Mouse (Mus musculus): ENCODE data around the gene Prkcq. TPM values are rescaled to one million over a fixed set of nuclear protein-coding genes. Genes with fewer than 3 reads are reported as not detected.
"Not testable (repeated sequence)": the region's sequence is repeated elsewhere in the genome, so short reads cannot be mapped to it uniquely, and the experiment has no call there.

The Prkcq gene
- total RNA-seq, 2 experiments from 2014 or later: 6.8 to 7.5 TPM

DNA sequence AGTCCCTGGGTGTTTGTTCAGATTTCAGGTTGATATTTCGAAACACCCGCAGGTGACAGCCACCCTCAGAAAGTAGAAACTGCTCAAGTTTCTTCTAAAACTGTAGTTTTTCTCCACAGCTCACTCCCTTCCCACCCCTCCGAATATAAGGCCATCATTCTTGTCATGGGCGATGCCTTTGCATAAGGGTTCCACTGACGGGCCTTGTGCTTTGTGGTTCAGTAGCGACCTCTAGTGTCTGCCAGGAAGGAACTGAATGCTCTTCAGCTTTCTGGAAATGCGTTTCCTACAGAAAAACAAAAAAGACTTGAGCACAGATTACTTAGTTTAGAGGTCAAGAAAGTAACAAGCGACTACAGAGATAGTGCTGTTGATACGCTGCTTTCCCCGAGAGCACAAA, 148.3 kb downstream of the Prkcq start:
- DNase-seq (ENCODE audit: extremely low spot score in 1 of 2, low spot score in 2 of 2): peak; percentile 19 to 25
- intact Hi-C loops (cut with DNase I): loop anchor here (1.0 to 10.0 kb wide), 2 partner anchors 207 to 955 kb away; no protein-coding TSS in a partner anchor

DNA sequence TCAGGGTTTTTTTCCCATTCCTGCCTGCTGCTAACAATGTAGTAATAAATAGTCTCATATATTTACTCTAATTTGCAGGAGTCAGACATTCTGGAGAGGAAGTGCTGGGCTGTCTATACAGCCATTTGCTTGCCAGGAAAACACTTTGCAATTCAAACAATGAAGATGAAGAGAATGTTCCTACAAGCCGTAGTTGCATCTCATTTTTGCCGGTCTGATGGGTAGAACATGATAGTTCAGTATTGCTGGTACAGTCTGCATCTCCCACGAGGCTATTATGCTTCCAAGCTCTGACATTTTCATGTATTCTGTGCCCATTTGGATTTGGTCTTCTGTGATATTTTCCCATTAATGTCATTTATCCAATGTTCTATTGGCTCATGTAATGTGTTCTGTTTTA, 150.5 kb downstream of the Prkcq start:
- H3K27ac ChIP-seq: no peak overlapping the region
- DNase-seq (ENCODE audit: extremely low spot score in 1 of 2, low spot score in 2 of 2): no peak
- H3K4me3 ChIP-seq: no peak overlapping the region
- intact Hi-C loops (cut with DNase I): loop anchor here (10.0 kb wide), 1 partner anchor 958 kb away; no protein-coding TSS in a partner anchor
- TF ChIP-seq CTCF (IDR thresholded peaks at IDR 0.05): no peak

More for the DNA sequence above, 148.3 kb downstream of the Prkcq start:
- no peak overlapping the region for H3K27ac ChIP-seq
- no peak overlapping the region for H3K4me3 ChIP-seq
- peak; percentile 83 for TF ChIP-seq CTCF (IDR thresholded peaks at IDR 0.05)

DNA sequence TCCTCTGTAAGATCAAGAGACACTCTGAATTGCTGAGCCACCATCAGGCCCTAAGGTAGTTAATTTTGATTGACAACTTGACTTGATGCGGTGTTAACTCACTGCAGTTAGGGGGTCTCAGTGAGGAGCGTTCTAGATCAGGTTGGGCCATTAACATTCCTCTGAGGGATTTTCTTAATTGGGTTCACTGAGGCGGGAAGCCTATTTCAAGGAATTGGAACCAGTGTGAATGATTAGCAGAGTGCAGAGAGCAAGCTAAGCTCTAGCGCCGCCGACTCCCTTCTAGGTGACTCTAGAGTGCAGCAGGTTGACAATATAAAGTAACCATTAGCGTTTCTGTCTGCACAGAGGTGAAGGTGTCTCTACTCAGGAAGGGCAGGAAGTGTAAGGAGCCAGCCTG, 155.4 kb downstream of the Prkcq start:
- intact Hi-C loops (cut with DNase I): loop anchor here (10.0 kb wide), 1 partner anchor 962 kb away; no protein-coding TSS in a partner anchor
- TF ChIP-seq CTCF (IDR thresholded peaks at IDR 0.05): no peak
- H3K27ac ChIP-seq: no peak overlapping the region
- DNase-seq (ENCODE audit: extremely low spot score in 1 of 2, low spot score in 2 of 2): no peak
- H3K4me3 ChIP-seq: no peak overlapping the region

DNA sequence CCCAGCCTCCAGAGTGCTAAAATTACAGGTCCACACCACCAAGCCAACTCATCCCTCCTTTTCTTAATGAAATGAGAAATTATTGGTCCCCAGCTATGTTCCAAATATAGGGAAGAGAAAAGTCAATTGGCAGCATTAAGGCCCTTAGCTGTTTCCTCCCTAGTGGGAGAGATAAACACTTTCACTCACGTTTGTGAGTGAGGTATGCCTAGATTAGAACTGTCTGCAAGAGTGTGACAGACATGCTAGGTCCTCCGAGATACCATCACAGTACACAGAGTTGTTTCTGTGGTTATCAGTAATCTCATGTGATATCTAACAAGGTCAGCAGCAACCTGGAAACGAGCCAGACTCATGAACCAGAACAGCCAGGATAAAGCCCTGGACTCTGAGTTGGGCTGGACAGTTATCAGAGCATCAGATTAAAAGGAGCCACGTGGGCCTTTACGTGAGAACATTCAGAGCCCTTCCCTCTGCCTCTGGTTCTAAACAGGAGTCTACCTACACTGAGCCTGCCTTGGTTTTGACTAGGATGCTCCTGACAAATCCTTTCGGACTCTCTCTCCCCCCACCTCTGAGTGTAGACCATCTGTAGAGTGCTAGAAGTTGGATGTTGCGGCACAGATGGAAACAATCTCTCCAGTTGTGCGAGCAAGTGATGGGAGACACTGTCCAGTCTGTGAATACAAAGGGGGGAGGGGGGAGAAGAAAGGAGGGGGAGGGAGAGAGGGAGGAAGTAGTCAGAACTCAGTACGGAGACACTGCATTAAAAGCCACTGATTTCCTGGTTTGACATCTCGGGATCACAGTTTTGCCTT, 157.7 kb downstream of the Prkcq start:
- intact Hi-C loops (cut with DNase I): loop anchor here (10.0 kb wide), 2 partner anchors 355 to 965 kb away; no protein-coding TSS in a partner anchor
- Histone ChIP-seq H3K4me3 (no peak overlapping the region), H3K27ac (no peak overlapping the region)
- DNase-seq (ENCODE audit: extremely low spot score in 1 of 2, low spot score in 2 of 2): no peak
- no peak for TF ChIP-seq CTCF (IDR thresholded peaks at IDR 0.05)

DNA sequence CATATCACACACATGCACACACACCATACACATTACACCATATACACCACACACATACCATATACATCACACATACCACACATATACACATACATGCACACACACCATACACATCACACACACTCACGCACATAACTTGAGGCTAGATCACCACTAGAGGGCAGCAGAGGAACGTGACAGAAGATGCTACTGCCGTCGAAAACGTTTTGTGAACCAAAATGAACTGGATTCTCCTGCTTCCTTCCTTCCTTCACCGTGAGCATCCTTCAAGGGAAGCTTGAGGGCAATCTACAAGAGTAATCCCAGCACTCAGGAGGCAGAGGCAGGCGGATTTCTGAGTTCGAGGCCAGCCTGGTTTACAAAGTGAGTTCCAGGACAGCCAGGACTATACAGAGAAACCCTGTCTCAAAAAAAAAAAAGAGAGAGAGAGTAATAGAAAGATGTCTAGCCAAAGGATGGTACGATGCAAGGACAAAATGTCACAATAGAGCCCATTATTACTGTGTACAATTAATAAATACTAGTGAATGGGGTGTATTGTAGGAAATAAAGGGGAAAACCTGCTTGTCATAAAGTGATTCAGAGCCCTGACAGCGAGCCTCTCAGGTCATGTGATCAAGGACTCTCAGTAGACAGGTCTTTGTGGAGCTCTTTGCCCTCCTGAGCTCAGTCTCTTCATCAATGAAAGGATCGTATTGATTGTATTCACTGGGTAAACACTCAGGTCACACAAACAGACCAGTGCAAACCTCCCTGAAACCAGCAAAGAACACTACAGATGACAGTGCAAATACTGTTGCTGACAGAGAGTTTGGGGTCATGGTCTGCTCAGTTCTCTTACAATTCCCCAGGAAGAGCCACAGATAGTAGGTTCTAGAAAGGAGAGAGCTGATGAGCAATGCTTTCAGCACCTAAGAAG, 159.9 kb downstream of the Prkcq start:
- intact Hi-C loops (cut with DNase I): loop anchor here (1.0 to 10.0 kb wide), 3 partner anchors 171 to 353 kb away; no protein-coding TSS in a partner anchor

DNA sequence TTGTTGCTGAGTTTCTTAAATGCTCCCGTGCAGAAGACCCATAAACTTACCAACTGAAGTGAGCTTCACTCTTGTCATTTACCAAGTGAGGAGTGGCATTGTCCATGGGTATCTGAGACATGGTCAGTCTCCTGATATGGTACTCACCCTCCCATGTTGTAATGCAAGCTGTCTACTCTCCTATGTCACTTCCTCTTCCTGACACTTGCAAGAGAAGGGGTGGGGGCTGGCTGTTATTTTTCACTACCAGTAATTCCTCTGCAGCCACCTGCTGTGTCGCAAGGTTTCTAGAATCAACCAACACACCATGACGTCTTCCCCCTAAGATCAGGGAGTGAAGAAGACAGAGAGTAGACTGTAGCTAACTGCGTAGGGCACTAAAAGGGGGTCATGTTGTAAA, 160.6 kb downstream of the Prkcq start:
- Histone ChIP-seq H3K4me3 (no peak overlapping the region), H3K27ac (no peak overlapping the region)
- no peak for DNase-seq (ENCODE audit: extremely low spot score in 1 of 2, low spot score in 2 of 2)
- intact Hi-C loops (cut with DNase I): loop anchor here (10.0 kb wide), 1 partner anchor 352 kb away; no protein-coding TSS in a partner anchor
- no peak for TF ChIP-seq CTCF (IDR thresholded peaks at IDR 0.05)

More for the DNA sequence above, 159.9 kb downstream of the Prkcq start:
- Histone ChIP-seq H3K4me3 (no peak overlapping the region), H3K27ac (no peak overlapping the region)
- peak; percentile 47 to 66 for DNase-seq (ENCODE audit: extremely low spot score in 1 of 2, low spot score in 2 of 2)
- peak; percentile 81 for TF ChIP-seq CTCF (IDR thresholded peaks at IDR 0.05)

DNA sequence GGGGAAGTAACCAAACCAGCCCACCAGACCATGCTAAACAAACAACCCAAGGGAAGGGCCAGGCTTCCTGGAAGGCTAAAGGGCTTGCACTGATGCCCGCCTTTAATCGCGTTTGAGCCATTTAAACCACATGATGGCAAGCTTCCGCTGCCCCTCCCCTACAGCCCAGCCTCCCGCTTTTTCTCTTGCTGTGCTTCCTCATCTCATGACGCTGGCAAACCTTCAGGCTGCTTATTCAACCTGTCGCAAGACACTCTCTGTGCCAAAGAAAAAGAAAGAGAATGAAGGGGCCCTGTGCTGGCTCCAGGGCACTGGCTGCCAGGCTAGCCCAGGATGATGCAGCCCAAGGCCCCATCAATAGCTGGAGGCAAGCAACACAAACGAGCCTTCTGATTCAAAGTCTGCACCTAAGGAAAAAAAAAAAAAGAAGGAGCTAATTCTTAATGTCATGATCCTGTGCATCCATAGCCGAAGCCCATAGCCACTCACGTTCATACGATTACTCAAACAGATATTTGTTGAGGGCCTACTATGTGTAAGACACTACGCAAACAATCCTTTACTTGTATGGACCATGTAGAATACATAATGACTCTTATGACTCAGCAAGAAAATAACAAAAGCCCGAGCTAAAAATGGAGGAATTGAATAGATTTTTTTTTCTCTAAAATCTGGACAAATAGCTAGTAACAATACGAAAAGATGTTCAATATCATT, 161.6 kb downstream of the Prkcq start:
- H3K4me3 ChIP-seq: no peak overlapping the region
- TF ChIP-seq CTCF (IDR thresholded peaks at IDR 0.05): no peak
- no peak for DNase-seq (ENCODE audit: extremely low spot score in 1 of 2, low spot score in 2 of 2)
- no peak overlapping the region for H3K27ac ChIP-seq
- intact Hi-C loops (cut with DNase I): loop anchor here (10.0 kb wide), 1 partner anchor 351 kb away; no protein-coding TSS in a partner anchor

DNA sequence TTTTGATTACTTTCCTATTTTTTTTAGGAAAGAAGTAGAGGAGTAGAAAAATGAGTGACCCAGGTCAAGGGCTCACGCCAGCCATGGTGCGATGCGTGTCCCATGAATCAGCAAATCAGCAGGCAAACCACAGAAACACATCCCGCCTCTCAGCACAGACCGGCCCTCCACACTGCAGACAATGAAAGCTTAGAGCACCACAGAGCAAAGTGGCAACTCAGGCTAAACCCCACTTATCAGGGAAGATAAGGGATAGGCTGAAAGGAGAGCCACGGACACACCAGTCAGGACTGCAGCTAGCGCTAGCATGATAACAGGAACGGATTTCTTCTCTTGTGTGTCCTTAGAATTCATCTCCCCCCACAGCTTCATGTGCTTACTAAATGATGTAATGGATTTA, 164.4 kb downstream of the Prkcq start:
- H3K27ac ChIP-seq: no peak overlapping the region
- H3K4me3 ChIP-seq: no peak overlapping the region
- no peak for DNase-seq (ENCODE audit: extremely low spot score in 1 of 2, low spot score in 2 of 2)
- TF ChIP-seq CTCF (IDR thresholded peaks at IDR 0.05): no peak
- intact Hi-C loops (cut with DNase I): loop anchor here (10.0 kb wide), 1 partner anchor 348 kb away; no protein-coding TSS in a partner anchor

DNA sequence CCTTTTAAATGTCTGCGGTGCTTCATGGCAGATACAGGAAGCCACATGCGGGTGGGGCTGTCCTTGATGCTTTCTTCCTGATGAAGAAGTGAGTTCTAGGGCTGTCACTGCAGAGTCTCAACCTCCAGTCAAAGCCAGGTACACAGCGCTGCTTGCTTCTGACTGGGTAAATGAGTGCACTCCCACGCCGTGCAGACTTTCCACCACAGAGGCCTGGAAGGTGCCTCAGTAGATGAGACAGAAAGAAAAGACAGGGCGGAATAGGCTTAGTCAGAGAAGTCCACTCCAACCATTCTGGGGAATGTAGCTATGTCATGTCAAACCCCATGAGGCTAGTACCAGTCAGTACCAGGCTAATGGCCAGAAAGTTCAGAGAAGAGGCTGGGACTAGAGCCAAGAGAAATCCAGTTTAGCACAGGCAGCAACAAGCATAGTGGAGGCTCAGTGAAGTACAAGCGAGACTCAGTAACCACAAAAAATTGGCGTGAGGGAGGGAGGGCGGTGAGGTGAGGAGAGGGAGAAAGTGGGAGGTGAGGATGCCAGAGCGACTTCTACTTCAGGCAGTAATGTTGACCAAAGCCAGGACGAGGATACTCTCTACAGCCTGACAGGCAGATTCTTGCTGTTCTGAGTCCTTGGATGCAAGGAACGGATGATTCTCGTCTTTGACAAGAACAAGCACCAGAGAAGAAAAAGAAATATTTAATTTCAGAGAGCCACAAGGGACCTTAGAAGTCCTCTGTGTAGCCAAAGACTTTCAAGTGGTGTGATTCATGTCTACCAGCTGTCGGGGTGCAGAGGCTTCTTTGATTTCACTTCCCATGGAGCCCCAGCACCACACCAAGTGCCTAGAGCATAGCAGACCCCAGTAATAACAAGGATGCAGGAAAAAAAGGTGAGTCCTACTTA, 167.3 kb downstream of the Prkcq start:
- no peak; the same call in none of the 2 replicates for TF ChIP-seq CTCF (IDR thresholded peaks at IDR 0.05)
- intact Hi-C loops (cut with DNase I): loop anchor here (10.0 kb wide), 1 partner anchor 346 kb away; no protein-coding TSS in a partner anchor
- H3K4me3 ChIP-seq: no peak overlapping the region
- H3K27ac ChIP-seq: peak overlapping the region; percentile 55; the same call in 1 of the 2 replicates
- no peak for DNase-seq (ENCODE audit: extremely low spot score in 1 of 2, low spot score in 2 of 2)

DNA sequence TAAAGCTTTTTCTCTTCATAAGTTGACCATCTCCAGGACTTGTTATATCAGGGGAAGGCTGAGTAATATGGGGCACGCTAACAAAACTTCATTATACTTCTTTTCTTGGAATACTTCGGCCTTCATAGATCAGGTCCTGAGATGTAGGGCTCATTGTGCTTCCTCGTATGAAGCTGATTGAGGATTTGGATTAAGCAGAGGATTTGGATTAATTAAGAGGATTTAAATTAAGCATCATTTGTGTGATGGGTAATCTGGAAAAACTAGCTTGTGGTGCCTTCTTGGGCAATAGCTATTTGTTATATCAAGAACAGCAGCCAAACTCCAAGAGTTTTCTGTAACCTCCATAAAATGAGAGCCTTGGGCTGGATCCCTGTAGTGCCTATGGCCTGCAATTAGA, 172.8 kb downstream of the Prkcq start:
- no peak overlapping the region for H3K4me3 ChIP-seq
- DNase-seq (ENCODE audit: extremely low spot score in 1 of 2, low spot score in 2 of 2): no peak
- H3K27ac ChIP-seq: no peak overlapping the region
- TF ChIP-seq CTCF (IDR thresholded peaks at IDR 0.05): no peak
- intact Hi-C loops (cut with DNase I): no loop called here

DNA sequence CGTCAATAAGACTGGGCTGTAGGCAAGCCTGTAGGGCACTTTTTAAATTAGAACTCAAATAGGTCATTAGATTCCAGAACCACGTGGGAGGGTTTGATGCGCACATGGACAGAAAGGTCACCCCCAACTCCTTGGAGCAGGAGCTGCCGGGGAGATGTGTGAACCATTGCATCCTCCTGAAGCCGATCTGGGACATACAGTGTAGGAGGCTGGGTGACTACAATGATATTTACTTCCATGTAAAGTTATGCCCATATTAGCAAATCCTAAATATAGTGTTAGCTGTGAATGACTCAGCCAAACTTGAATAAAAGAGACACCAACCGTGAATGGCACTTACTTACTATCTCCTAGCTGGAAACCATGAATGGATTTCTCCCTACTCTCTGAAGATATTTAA, 174.5 kb downstream of the Prkcq start:
- H3K4me3 ChIP-seq, H3K27ac ChIP-seq: not testable (repeated sequence)
- peak in 1 of 2 experiments; percentile 25 for DNase-seq (ENCODE audit: extremely low spot score in 1 of 2, low spot score in 2 of 2)

More for the DNA sequence above, 174.5 kb downstream of the Prkcq start:
- intact Hi-C loops (cut with DNase I): loop anchor here (1.0 to 2.0 kb wide), 2 partner anchors 78 to 184 kb away; no protein-coding TSS in a partner anchor

All from left cerebral cortex, adult 2 months (tissue).